Mouse (Mus musculus): ENCODE data around the gene Sh3rf3.

GRCm38 (mm10) chr10:58922216-58922829, 109.2 kb downstream of the Sh3rf3 start:
- no peak for TF ChIP-seq CTCF (IDR thresholded peaks at IDR 0.05; ENCODE audit: extremely low read depth, insufficient read depth, insufficient read length, insufficient replicate concordance)
- no peak for TF ChIP-seq POLR2A (IDR thresholded peaks at IDR 0.05; ENCODE audit: low read depth, low read length)

Measured in spleen, adult 2 months (tissue).